Mouse (Mus musculus) common myeloid progenitor, adult 5-6 weeks (primary cell): ENCODE measurements around the gene Slc44a1. TPM values are rescaled to one million over a fixed set of nuclear protein-coding genes. Genes with fewer than 3 reads are reported as not detected.
A peak's percentile ranks its signal among the peaks of the same experiment; 100 is the strongest.

Experiments used
- ATAC-seq: replicated peaks from 2 replicates; pipeline ENCODE4 v1.8.0; 2016; ENCODE audit warnings: low read depth, mild to moderate bottlenecking, moderate TSS enrichment, inconsistent platforms; ENCODE audit not compliant: poor library complexity, severe bottlenecking
- total RNA-seq: library from RNA; stranded (forward); fragments of 200-1000, 187-1606 nt; gene quantifications from 2 replicates; pipeline ENCODE4 v1.2.3, GENCODE M21; 2017

Slc44a1 gene
- total RNA-seq, 1 experiment from 2014 or later: 8.6 TPM

GRCm38 (mm10) chr4:53638549-53639123 lies 198.4 kb downstream of the Slc44a1 start:
- peak; percentile 42 for ATAC-seq

- ATAC-seq: no peak
Observed at GRCm38 (mm10) chr4:53658029-53658428, 217.8 kb downstream of the Slc44a1 start.

- 0 out of 2 replicates have a peak, but pooled peaks have one; percentile 29 for ATAC-seq
Observed at GRCm38 (mm10) chr4:53660711-53661110, 220.5 kb downstream of the Slc44a1 start.

Other genes with a start within 250 kb of the Slc44a1 start
- gene Fsd1l, start 191.1 kb downstream of the Slc44a1 start, total RNA-seq: 5.8 and 7.1 TPM in 2 replicates